Mouse (Mus musculus) kidney, adult 2 months (tissue): ENCODE results near the gene Spink2. TPM values are rescaled to one million over a fixed set of nuclear protein-coding genes. Genes with fewer than 3 reads are reported as not detected.

Source experiments
- DNase-seq: peaks from one replicate; pipeline ENCODE4 v3.0.0; 2021
- H3K27ac ChIP-seq: fragments of 200-500 bp; 2 replicates; pipeline ENCODE4 v1.5.1; 2012; ENCODE audit warnings: low read depth, low read length, control low read depth, inconsistent platforms; ENCODE audit not compliant: insufficient read depth
- H3K27me3 ChIP-seq: fragments of 200-500 bp; replicated peaks from 2 replicates; pipeline ENCODE4 v1.6.1; 2012; ENCODE audit warnings: mild to moderate bottlenecking, moderate library complexity, low read length, inconsistent platforms; ENCODE audit not compliant: control insufficient read depth, insufficient read depth
- H3K36me3 ChIP-seq: fragments of 200-500 bp; 2 replicates; pipeline ENCODE4 v1.6.1; 2012; ENCODE audit warnings: mild to moderate bottlenecking, moderate library complexity, low read length, inconsistent platforms; ENCODE audit not compliant: control insufficient read depth, insufficient read depth
- H3K4me1 ChIP-seq: fragments of 200-500 bp; 2 replicates; pipeline ENCODE4 v1.6.1; 2011; ENCODE audit warnings: low read length; ENCODE audit not compliant: control insufficient read depth, insufficient read depth
- H3K4me3 ChIP-seq: fragments of 200-500 bp; 2 replicates; pipeline ENCODE4 v1.5.1; 2011; ENCODE audit warnings: mild to moderate bottlenecking, low read depth, low read length, control low read depth; ENCODE audit not compliant: insufficient read depth
- CTCF ChIP-seq: fragments of 200-500 bp; conservative IDR thresholded peaks from 2 replicates; pipeline ENCODE4 v1.5.1; 2011; ENCODE audit warnings: low read depth, mild to moderate bottlenecking, control low read depth, low read length, moderate library complexity, mixed read lengths; ENCODE audit not compliant: insufficient read depth, insufficient read length
- POLR2A ChIP-seq: fragments of 200-500 bp; IDR thresholded peaks from one replicate; pipeline ENCODE4 v1.6.1; 2011; ENCODE audit warnings: low read depth, low read length, control low read depth
- WGBS: fragments of 180-500 bp; shearing (Covaris S2); methylation state at CpG from one replicate; pipeline ENCODE4 v1.1.7; 2018; 5-methylcytosine and 5-hydroxymethylcytosine counted together
- polyA plus RNA-seq: library from polyadenylated mRNA; depleted of rRNA; stranded (reverse); fragments of >200 nt; gene quantifications from 2 replicates; pipeline ENCODE4 v1.2.3, GENCODE M21; 2012

Spink2 gene
- polyA plus RNA-seq, 1 experiment = 0.23 TPM

DNA sequence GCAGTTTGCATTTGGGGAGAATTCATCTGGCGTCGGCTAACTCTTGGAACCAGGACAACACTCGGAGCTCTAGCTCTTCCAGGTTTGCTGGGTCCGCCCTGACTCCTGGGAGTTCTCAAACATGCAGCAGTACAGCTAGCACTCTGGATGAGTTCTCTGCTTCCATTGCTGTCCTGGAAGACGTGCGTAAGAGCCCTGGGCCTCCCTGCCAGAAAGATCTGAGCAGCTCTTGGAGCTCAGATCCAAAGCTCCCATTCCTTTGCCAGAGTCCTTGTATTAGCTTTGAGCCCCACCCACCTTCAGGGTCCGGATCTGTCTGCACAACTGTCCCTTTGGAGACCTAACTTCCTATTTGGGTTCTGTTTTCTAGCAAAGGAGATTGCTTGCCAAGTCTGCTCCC is 29.8 kb downstream of the Spink2 start:
- Histone ChIP-seq H3K27me3 (no peaks in the 10 kb centered on the region), H3K27ac (no peak overlapping the region), H3K36me3 (no peaks in the 10 kb centered on the region), H3K4me3 (no peak overlapping the region), H3K4me1 (no peaks in the 10 kb centered on the region)
- DNase-seq = no peak
- WGBS = 81% methylated on average over 7 of the region's 7 CpGs
- TF ChIP-seq POLR2A (no peak), CTCF (no peak)

DNA sequence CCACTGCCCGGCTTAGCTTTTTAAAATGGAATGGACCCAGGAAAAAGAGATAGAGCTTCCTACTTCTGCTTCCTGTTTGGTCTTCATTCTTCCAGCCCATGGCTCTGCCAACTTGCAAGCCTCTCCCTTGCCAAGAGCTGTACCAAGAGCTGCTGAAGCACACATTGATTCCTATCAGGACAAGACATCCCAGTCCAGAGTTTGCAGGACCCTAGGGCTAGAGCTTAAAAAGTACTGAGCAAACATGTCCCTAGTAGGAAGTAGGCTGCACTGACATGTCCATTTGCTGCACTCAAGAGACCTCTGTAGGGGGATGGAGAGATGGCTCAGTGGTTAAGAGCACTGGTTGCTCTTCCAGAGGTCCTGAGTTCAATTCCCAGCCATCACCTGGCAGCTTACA is 32.3 kb downstream of the Spink2 start:
- Histone ChIP-seq H3K36me3 (no peaks in the 10 kb centered on the region), H3K4me3 (no peak overlapping the region), H3K4me1 (no peaks in the 10 kb centered on the region), H3K27me3 (no peaks in the 10 kb centered on the region), H3K27ac (no peak overlapping the region)
- 77% methylated on average over 1 of the region's 1 CpGs for WGBS
- TF ChIP-seq POLR2A (no peak), CTCF (no peak)
- no peak for DNase-seq

DNA sequence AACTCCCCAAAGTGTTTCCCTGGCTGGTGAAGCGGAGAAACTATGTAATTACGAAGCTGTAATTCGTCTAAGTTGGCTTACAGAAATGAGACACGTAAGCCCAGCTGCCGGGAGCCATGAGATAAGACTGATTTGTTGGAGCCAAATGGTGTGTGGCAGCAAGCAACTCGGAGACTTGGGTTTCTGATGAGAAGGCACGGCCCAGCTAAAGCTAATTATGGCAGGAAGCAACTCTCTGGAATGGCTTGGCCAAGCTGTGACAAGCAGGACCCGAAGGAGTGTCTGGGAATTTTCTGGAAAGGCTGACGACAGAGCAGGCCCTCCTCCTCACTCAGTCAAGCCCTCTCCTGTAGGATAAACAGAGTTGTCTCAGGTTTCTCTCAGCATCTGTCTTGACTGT is 33.3 kb downstream of the Spink2 start:
- DNase-seq = peak; percentile 12
- H3K27ac ChIP-seq = no peak overlapping the region

DNA sequence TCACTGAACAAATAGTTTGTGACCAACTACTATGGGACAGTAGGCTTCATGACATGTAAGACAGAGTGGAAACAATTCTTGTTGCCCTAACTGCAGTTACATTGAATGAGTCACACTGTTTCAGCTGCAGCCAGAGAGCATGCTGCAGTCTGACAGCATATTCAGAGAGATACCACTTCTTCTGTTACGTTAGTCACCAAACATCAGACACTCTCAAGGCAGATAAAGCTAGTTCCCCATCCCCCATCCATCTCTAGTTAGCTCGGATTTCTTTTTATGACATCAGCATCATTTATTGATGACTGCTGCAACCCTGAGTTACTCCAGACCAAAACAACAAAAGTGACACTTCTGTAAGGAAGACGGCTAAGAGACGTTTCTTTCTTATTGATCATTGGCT is 36.5 kb downstream of the Spink2 start:
- Histone ChIP-seq H3K36me3 (no peaks in the 10 kb centered on the region), H3K4me1 (no peaks in the 10 kb centered on the region), H3K27ac (no peak overlapping the region), H3K4me3 (no peak overlapping the region), H3K27me3 (no peaks in the 10 kb centered on the region)
- no peak for TF ChIP-seq CTCF
- no peak for TF ChIP-seq POLR2A
- 57% methylated on average over 4 of the region's 4 CpGs for WGBS
- no peak for DNase-seq

More for the DNA sequence above, 33.3 kb downstream of the Spink2 start:
- TF ChIP-seq CTCF (no peak), POLR2A (no peak)
- WGBS = 19% methylated on average over 9 of the region's 9 CpGs
- Histone ChIP-seq H3K4me3 (no peak overlapping the region), H3K27me3 (no peaks in the 10 kb centered on the region), H3K36me3 (no peaks in the 10 kb centered on the region), H3K4me1 (no peaks in the 10 kb centered on the region)

GRCm38 (mm10) chr5:77170593-77170992 is 40.7 kb downstream of the Spink2 start:
- H3K4me1 ChIP-seq = no peaks in the 10 kb centered on the region
- DNase-seq = peak; percentile 52
- 59% methylated on average over 5 of the region's 5 CpGs for WGBS

DNA sequence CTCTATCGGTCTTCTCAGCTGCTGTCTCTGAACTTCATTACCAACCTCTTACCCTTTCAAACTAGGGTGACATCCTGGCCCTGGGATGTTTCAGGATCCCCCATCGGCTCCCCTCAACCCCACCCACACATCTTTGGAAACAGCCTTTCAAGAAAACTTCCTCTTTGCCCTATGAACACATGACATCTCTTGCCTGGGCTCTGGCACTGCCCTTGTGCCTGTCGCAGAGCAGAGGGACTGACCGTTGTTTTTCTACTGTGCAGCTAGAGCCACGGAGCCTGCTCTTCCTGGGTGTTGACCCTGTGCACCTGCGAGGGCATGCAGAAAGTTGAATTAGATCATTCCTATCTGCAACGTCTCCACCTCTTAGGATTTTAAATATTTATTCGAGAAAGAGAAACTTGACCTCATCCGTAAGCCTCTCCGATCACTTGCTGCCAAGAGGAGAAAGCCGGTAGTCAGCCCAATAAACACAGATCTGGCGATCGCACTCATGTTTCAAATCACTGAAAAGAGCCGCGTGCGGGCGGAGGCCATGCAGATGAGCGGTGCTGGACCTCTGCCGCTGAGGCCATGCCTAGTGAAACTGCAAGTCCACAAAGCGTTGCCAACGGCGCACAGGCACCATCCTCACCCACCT is 43.8 kb downstream of the Spink2 start:
- H3K4me3 ChIP-seq = no peak overlapping the region
- peak; percentile 12 for DNase-seq
- H3K36me3 ChIP-seq = no peaks in the 10 kb centered on the region
- no peak overlapping the region for H3K27ac ChIP-seq
- no peak for TF ChIP-seq POLR2A
- TF ChIP-seq CTCF = no peak
- no peaks in the 10 kb centered on the region for H3K4me1 ChIP-seq
- H3K27me3 ChIP-seq = no peaks in the 10 kb centered on the region
- 61% methylated on average over 22 of the region's 22 CpGs for WGBS

More at GRCm38 (mm10) chr5:77170593-77170992, 40.7 kb downstream of the Spink2 start:
- Histone ChIP-seq H3K27ac (no peak overlapping the region), H3K4me3 (no peak overlapping the region), H3K27me3 (no peaks in the 10 kb centered on the region), H3K36me3 (no peaks in the 10 kb centered on the region)
- TF ChIP-seq CTCF = peak; percentile 33; the same call in 1 of the 2 replicates
- no peak for TF ChIP-seq POLR2A

GRCm38 (mm10) chr5:77165703-77166625 is 45.3 kb downstream of the Spink2 start:
- Histone ChIP-seq H3K27me3 (no peaks in the 10 kb centered on the region), H3K27ac (no peak overlapping the region), H3K4me3 (no peak overlapping the region), H3K36me3 (no peaks in the 10 kb centered on the region), H3K4me1 (no peaks in the 10 kb centered on the region)
- DNase-seq = no peak
- TF ChIP-seq CTCF (no peak), POLR2A (no peak)
- WGBS = 71% methylated on average over 13 of the region's 13 CpGs
